Mouse (Mus musculus) MN1 (cell line): ENCODE data around the gene Gna12.

Source experiments
- DNase-seq: peaks from one replicate; pipeline ENCODE4 v3.0.0-alpha.2; 2016; ENCODE audit warnings: low spot score

Gene Gna12

DNA sequence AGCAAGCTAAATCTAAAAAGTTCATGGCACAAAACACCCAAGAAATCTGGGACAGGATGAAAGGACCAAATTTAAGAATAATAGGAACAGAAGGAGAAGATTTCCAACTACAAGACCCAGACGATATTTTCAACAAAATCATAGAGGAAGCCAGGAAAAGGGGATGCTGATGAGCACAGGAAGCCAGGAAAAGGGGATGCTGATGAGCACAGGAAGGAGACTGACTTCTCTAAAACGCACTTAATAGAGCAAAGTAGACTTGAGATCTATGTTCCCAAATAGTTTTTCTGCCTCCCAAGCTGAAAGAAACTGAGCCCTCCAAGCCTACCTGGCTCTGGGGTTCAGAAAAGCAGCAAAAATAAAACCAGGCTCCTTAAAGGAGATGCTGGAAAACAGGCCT is 2.8 kb downstream of the Gna12 start:
- DNase-seq: no peak

- DNase-seq: peak; percentile 37
Measured at GRCm38 (mm10) chr5:140826796-140827195, 3.4 kb downstream of the Gna12 start.

- DNase-seq: no peak
Measured at GRCm38 (mm10) chr5:140826118-140826517, 4.1 kb downstream of the Gna12 start.

DNA sequence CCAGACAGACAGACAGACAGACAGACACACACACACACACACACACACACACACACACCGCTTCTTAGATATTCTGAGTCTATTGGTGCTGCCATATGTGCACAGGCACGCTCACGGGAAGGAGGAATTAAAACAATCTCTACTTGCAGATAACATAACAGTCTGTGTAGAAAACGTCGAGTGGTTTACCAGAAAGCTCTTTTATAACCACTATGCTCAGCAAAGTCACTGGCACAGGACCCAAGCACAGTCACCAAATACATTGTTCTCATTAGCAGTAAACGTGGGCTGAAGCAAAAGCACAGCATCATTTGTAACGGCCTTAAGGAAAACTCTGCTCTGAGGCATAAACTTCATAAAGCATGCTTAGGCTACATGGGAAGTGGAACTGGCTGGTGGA is 6.1 kb downstream of the Gna12 start:
- no peak for DNase-seq

DNA sequence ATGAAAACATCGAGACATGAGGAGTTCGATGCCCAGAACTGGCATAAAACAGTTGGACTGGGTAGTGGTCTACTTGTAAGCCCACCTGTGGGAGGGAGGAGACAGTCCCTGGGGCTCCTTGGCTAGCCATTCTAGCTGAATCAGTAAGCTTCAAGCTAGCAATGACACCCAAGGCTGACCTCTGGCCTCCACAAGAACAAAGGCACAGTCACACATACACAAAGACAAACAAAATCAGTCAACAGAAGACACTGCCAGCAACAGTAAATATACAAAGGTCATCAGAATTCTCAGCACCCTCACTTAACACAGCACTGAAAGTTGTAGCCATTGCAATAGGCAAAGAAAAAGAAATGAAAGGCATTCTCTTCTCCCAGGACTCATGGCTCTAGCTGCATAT is 6.8 kb downstream of the Gna12 start:
- no peak for DNase-seq

DNA sequence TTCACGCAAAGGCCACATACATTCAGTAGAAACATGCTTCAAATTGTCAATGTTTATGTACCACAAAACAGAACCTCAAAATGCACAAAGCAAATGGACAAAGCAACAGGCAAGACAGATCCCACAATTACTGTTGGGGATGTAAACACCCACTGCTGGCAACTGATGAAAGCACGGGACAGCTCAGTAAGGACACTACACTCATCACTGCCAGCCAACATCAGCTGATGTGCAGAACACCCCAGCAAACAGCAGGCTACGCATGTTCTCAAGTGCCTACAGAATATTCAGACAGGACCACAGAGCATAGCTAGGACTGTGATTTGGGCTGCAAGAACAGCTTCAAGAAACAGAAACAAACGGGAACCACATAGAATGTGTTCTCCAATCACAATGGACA is 8.3 kb downstream of the Gna12 start:
- DNase-seq: no peak

GRCm38 (mm10) chr5:140820539-140820938 is 9.7 kb downstream of the Gna12 start:
- DNase-seq: no peak

GRCm38 (mm10) chr5:140819594-140819993 is 10.6 kb downstream of the Gna12 start:
- no peak for DNase-seq

DNA sequence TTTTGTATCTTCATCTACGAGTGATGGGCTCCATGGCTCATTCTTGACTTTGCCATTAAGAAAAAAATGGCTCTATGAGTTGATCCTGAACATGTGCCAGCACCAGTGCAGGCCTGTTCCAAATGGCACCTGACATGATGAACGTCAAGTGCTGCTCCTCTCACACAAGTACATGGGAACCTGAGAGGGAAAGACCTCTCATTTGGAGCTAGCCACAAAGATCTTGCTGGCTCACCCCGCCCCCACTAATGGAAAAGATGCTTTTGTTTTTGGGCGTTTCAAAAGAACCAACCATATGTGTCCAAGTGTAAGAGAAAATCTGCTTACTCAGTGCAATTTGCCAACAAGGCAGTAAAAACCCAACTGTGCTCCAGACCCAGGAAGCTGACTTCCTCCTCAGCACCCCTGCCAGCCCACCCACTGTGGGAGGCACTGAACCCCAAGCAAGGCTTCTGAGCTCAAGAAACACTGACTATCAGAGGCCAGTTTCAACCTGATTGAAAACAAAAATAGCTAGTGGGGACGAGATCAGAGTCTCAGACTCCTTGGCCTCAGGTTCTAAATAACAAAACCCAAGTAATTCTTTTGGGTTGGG is 11.7 kb downstream of the Gna12 start:
- DNase-seq: no peak

- no peak for DNase-seq
Measured at GRCm38 (mm10) chr5:140816950-140817568, 13.2 kb downstream of the Gna12 start.

GRCm38 (mm10) chr5:140816008-140816407 is 14.2 kb downstream of the Gna12 start:
- DNase-seq: no peak

DNA sequence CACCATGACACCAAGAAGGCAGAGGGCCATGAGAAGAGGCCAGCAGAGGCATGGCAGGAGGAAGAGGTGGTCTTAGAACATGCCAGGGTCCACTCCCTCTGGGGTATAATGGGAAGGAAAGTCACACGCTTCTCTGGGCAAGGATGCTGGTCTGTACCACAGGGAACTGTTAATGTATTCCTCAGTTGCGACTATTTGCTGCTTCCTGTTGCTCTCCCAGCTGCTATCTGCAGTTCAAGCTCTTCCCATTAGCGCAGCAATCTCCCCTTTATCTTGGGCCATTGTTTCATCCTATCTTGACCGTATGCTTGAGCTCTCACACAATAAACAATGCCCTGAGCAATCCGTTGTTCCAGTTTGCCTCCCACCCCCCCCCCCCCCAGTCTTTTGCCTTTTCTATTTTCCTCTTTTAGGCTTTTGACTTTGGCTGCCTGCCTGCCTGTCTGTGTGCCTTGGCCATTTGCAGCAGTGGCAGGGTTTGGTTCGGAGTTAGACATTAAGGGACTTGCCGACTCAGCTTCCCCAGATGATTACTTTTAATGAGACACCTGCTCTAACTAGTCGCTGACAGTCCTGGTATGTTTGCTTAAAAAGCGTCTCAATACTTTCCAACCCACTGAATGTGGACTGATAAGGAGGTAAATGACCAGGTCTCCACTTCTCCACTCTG is 15.0 kb downstream of the Gna12 start:
- no peak for DNase-seq

GRCm38 (mm10) chr5:140814403-140814802 is 15.8 kb downstream of the Gna12 start:
- no peak for DNase-seq

GRCm38 (mm10) chr5:140812699-140813098 is 17.5 kb downstream of the Gna12 start:
- no peak for DNase-seq

DNA sequence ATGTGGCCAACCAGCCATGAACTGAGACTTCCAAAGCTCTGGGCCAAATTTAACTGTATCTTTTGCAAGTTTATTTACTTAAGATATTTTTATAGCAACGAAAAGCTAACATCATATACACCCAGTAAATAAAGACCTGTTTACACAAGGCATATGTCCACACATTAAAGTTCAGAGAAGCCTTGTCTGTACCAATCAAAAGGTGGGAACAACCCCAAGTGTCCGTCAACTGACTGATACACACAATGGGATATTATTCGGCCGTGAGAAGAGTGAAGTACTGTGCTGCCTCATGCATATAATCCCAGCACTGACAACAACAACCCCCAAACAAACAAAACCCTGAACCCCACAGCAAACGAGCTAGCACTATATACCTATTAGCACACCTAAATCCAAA is 18.2 kb downstream of the Gna12 start:
- no peak for DNase-seq

GRCm38 (mm10) chr5:140811390-140811789 is 18.8 kb downstream of the Gna12 start:
- no peak for DNase-seq

DNA sequence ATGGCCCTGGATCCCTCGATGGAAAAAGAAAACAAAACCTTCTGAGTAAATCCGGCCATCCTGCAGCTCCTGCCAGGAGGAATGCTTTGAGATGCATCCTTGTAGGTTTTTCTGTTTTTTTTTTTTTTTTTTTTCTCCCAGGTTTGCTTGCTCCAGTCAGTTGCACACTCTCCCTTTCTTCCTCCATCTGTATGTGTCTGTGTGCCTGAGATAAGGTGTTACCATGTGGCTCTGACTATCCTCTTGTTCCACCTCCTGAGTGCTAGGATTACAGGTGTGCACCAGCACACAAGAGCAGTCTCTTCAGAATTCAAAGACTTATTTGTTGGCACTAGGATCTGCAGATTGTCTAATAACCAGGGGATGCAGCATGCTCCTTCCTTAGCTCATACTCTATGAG is 23.3 kb downstream of the Gna12 start:
- DNase-seq: no peak

DNA sequence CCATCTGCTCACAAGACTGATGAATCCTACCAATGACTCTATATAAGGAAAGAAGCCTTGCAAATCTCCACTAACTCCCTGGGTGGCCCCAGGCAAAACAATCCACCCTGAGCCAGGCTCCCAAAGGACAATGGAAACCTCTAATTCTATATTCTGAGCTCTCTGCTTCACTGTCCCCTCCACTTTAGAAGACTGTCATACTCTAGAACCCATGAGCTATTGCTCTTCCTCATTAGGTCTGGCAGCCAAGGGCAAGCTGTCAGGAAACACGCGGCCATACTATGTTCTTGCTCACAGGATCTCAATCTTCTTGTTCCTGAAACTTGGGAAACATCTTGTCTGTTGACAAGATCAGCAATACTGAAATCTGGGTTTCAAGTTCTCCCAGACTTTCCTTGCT is 24.0 kb downstream of the Gna12 start:
- DNase-seq: no peak

GRCm38 (mm10) chr5:140801782-140802181 is 28.4 kb downstream of the Gna12 start:
- DNase-seq: no peak

DNA sequence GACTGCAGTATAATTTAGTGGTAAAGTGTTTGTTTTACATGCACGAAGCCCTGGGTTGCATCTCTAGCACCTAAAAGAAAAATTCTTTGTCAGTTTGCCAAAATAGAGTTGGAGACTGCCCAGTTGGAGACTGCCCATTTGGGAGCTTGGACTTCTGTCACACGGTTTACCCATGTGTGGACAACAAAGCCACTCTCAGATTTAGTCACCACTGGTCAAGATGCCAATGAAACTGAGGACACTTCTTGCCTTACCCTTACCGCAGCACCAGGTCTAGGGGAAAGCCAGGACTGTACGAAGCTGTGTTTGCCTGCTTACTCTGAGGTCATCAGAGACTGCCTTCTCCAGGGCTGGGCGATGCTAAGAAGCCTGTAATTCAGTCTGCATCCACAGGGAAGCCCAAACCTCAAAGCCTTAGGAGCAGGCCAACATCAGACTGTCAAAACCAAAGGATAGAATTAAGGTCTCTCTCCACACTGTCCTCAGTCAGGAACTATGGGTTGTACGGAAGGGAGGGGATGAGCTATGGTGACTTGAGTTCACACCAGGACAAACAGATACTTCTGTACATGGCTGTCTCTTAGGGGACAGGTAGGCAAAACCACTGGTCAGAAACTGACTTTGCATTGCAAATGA is 29.8 kb downstream of the Gna12 start:
- DNase-seq: no peak

GRCm38 (mm10) chr5:140799190-140799589 is 31.0 kb downstream of the Gna12 start:
- no peak for DNase-seq

DNA sequence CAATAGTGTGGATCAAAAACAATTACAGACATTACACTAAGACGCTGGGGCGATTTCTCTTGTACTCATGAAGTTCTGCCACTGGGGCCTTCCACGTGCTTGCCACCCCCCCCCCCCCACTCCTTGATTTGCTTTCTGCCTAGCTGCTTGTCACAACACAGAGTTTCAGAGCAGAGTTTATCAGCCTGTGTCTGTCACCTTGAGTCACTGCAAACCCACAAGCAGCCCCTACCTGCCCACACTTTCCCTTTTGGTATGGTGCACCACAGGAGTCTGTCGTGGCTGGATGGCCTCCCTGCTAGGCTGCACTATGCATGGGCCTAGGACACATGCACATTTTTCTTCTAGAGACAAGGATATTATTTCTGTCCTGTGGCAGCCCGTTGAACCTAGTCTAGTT is 31.5 kb downstream of the Gna12 start:
- no peak for DNase-seq

GRCm38 (mm10) chr5:140798158-140798557 is 32.1 kb downstream of the Gna12 start:
- DNase-seq: peak; percentile 27
